Mouse (Mus musculus) G1E (cell line): ENCODE results near the gene Ccnjl. TPM values are rescaled to one million over a fixed set of nuclear protein-coding genes. Genes with fewer than 3 reads are reported as not detected.
A peak's percentile ranks its signal among the peaks of the same experiment; 100 is the strongest.

Experiments
- ATAC-seq: 2 replicates; pipeline ENCODE4 v1.8.0; 2016; ENCODE audit warnings: mild to moderate bottlenecking; ENCODE audit not compliant: insufficient number of reproducible peaks, poor library complexity, low FRiP score, severe bottlenecking; ENCODE audit errors: extremely low read depth
- DNase-seq: peaks from one replicate; pipeline ENCODE4 v3.0.0; 2012; ENCODE audit warnings: low spot score
- H3K27me3 ChIP-seq: 2 replicates; pipeline ENCODE4 v1.6.1; 2012; ENCODE audit warnings: mild to moderate bottlenecking, low read length, inconsistent platforms; ENCODE audit not compliant: insufficient read depth
- H3K36me3 ChIP-seq: replicated peaks from 2 replicates; pipeline ENCODE3; 2012; ENCODE audit warnings: mild to moderate bottlenecking, inconsistent platforms
- H3K4me1 ChIP-seq: 2 replicates; pipeline ENCODE4 v1.6.1; 2012; ENCODE audit warnings: low read depth, low read length, inconsistent platforms, mixed read lengths; ENCODE audit not compliant: insufficient read depth
- H3K4me3 ChIP-seq: 2 replicates; pipeline ENCODE4 v1.5.1; 2012; ENCODE audit warnings: low read depth, mild to moderate bottlenecking, inconsistent platforms, low read length, moderate library complexity, mixed read lengths
- H3K9me3 ChIP-seq: replicated peaks from 2 replicates; pipeline ENCODE4 v1.6.1; 2012; ENCODE audit warnings: inconsistent platforms
- CTCF ChIP-seq: IDR thresholded peaks from 2 replicates; pipeline ENCODE4 v1.5.1; 2012; ENCODE audit warnings: low read depth, low read length, inconsistent platforms, mixed read lengths
- GATA1 ChIP-seq: IDR thresholded peaks from 2 replicates; pipeline ENCODE4 v1.6.1; 2012; ENCODE audit warnings: borderline replicate concordance, low read length, inconsistent platforms, mixed read lengths
- GATA2 ChIP-seq: IDR thresholded peaks from 2 replicates; pipeline ENCODE4 v1.6.1; 2012; ENCODE audit warnings: low read depth, low read length, inconsistent platforms, borderline replicate concordance
- POLR2AphosphoS5 ChIP-seq: IDR thresholded peaks from 2 replicates; pipeline ENCODE4 v1.6.1; 2012; ENCODE audit warnings: low read depth, low read length, inconsistent platforms; ENCODE audit not compliant: insufficient replicate concordance
- TAL1 ChIP-seq: conservative IDR thresholded peaks from 2 replicates; pipeline ENCODE4 v1.6.1; 2012; ENCODE audit warnings: low read depth, low read length, inconsistent platforms, mixed read lengths
- polyA plus RNA-seq: library from polyadenylated mRNA; stranded (reverse); fragments of >175 nt; gene quantifications from 2 replicates; pipeline ENCODE4 v1.2.3, GENCODE M21; 2012
- total RNA-seq, 2 experiments: library from RNA; stranded (forward) in 1 of 2; stranded (reverse) in 1 of 2; fragments of 200-1000 nt in 1 of 2; fragments of >200 nt in 1 of 2; fragmentation: Nextera tagmentation in 1 of 2; gene quantifications; 2 replicates each; pipeline ENCODE4 v1.2.3; 2014 to 2017

The Ccnjl gene
- total and polyA plus RNA-seq, 3 experiments = 0.16 TPM; not detected in 2

GRCm38 (mm10) chr11:43501256-43501655, 27.3 kb upstream of the Ccnjl start:
- no peak for ATAC-seq
- H3K4me1 ChIP-seq = no peaks in the 10 kb centered on the region
- 0 out of 2 replicates have a peak, but pooled peaks cover 3% of the 10 kb centered on the region for H3K27me3 ChIP-seq

DNA sequence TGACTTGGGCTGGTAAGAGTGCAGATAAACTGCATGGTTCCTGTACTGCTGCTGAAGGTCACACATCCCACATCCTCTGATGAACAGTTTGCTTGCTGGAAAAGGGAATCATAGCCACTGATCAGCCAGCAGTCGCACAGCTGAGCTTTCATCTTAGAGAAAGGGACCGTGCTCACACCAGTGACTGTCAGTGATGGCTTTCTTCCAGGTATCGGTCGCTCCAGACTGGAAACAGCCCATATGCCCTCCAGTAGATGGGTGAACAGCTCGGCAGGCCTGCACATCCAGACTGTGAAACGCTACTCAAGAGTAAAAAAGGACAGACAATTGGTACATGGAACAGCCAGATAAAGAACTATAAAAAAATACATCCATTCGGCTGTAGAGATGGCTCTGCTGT, 23.4 kb upstream of the Ccnjl start:
- ATAC-seq = no peak

More at GRCm38 (mm10) chr11:43501256-43501655, 27.3 kb upstream of the Ccnjl start:
- DNase-seq = no peak
- no peak overlapping the region for H3K4me3 ChIP-seq
- H3K9me3 ChIP-seq = no peaks in the 10 kb centered on the region
- no peaks in the 10 kb centered on the region for H3K36me3 ChIP-seq
- TF ChIP-seq CTCF (no peak), TAL1 (no peak), POLR2AphosphoS5 (no peak), GATA2 (no peak), GATA1 (no peak)

DNA sequence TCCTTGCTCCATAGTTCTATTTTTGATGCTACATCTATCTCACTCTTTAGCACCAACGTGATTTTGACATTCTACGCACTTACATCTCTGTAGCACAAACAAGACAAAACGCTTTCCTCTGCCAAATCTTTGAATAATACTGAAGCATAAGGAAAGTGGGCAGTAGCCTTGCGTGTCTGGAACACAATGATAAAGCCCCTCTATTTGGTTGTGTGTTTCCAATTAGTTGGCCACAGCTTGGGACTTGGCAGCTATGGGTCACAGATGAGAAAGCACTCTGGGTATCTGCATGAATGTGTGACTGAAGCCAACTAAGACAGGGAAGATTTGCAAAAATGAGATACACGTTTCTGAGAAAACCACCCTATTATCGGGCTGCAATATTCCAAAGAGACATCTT, 20.6 kb upstream of the Ccnjl start:
- TF ChIP-seq GATA1 (no peak), CTCF (no peak), GATA2 (no peak), TAL1 (no peak), POLR2AphosphoS5 (no peak)
- ATAC-seq = no peak
- DNase-seq = no peak

More for the DNA sequence above, 23.4 kb upstream of the Ccnjl start:
- Histone ChIP-seq H3K4me3 (no peak overlapping the region), H3K9me3 (no peaks in the 10 kb centered on the region), H3K36me3 (no peaks in the 10 kb centered on the region), H3K27me3 (no peaks in the 10 kb centered on the region), H3K4me1 (no peaks in the 10 kb centered on the region)
- DNase-seq = no peak
- TF ChIP-seq CTCF = no peak
- no peak for TF ChIP-seq TAL1
- no peak for TF ChIP-seq GATA1

DNA sequence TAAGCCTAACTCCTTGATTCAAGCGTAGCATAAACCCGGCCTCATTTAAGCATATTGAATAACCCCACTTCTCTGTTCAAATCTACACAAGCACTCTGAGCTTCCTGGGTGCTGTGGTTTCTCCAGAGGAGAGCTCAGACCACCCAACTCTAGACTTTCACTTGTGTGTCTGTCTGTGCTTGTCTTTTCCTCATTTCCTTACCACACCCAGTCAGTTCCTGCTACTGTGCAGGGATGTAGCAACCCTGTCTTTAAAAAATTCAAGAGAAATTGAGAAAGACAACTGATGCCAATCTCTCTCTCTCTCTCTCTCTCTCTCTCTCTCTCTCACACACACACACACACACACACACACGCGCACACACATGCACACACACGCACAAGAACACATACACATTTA, 18.7 kb upstream of the Ccnjl start:
- ATAC-seq (no peak), DNase-seq (no peak)
- no peaks in the 10 kb centered on the region for H3K27me3 ChIP-seq
- H3K9me3 ChIP-seq = no peaks in the 10 kb centered on the region
- H3K4me3 ChIP-seq = no peak overlapping the region
- no peaks in the 10 kb centered on the region for H3K4me1 ChIP-seq
- TF ChIP-seq GATA1 (no peak), POLR2AphosphoS5 (no peak), GATA2 (no peak), TAL1 (no peak), CTCF (no peak)
- H3K36me3 ChIP-seq = no peaks in the 10 kb centered on the region

More for the DNA sequence above, 20.6 kb upstream of the Ccnjl start:
- Histone ChIP-seq H3K36me3 (no peaks in the 10 kb centered on the region), H3K4me1 (no peaks in the 10 kb centered on the region), H3K27me3 (no peaks in the 10 kb centered on the region), H3K4me3 (no peak overlapping the region), H3K9me3 (no peaks in the 10 kb centered on the region)

DNA sequence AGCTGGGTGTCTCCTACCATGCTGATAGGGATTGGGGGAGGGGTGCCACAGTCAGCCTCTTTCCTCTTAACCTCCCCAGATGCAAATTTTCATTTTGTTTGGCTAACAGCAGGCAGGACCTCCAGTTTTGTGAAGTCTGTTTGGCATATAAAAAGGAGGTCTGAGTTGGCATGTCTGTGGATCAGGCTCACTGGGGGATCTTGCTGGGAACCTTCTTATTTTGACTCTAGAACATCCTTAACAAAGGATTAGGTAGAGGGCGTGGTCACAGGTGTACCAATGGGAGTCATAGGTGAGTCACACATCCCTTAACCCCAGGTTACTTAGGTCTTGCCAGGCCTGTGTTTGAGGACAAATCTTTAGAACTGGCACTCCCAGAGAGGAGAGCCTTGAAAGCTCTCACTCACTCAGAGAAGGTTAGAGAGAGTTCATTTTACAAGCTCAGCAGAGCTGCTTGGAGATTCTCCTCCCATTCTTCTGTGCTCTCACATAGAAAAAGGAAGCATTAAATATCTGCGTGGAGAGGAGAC, 15.9 kb upstream of the Ccnjl start:
- DNase-seq = no peak
- H3K36me3 ChIP-seq = no peaks in the 10 kb centered on the region
- H3K4me3 ChIP-seq = no peak overlapping the region
- H3K9me3 ChIP-seq = no peaks in the 10 kb centered on the region
- TF ChIP-seq CTCF (no peak), POLR2AphosphoS5 (no peak), GATA2 (no peak), TAL1 (no peak), GATA1 (no peak)
- H3K27me3 ChIP-seq = no peaks in the 10 kb centered on the region
- H3K4me1 ChIP-seq = no peaks in the 10 kb centered on the region
- no peak for ATAC-seq

GRCm38 (mm10) chr11:43516344-43517021, 12.1 kb upstream of the Ccnjl start:
- H3K4me1 ChIP-seq = no peaks in the 10 kb centered on the region
- H3K9me3 ChIP-seq = no peaks in the 10 kb centered on the region
- no peaks in the 10 kb centered on the region for H3K27me3 ChIP-seq
- ATAC-seq (no peak), DNase-seq (no peak)
- H3K36me3 ChIP-seq = no peaks in the 10 kb centered on the region
- TF ChIP-seq POLR2AphosphoS5 = no peak
- no peak for TF ChIP-seq GATA1
- no peak for TF ChIP-seq GATA2
- no peak for TF ChIP-seq TAL1
- TF ChIP-seq CTCF = peak; percentile 37
- no peak overlapping the region for H3K4me3 ChIP-seq

DNA sequence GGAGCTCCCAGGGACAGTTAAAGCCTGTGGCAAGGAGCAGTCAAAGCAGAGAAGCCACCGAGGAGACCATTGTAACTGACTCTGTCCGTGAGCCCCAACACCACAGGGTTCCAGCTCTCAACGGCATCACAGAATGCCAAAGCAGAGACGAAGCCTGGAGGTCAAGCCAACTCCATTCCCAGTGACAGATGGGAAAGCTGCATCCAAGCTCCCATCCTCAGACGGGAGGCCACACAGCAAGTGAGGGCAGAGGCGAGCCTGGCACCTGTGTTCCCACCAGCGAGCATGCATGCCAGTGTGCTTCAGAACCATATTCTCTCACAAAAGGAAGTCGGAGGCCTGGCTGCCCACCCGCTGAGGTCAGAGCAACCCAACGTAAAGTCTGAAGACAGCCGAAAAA, 10.9 kb upstream of the Ccnjl start:
- no peak for TF ChIP-seq CTCF
- no peak for TF ChIP-seq GATA1
- no peaks in the 10 kb centered on the region for H3K4me1 ChIP-seq
- no peaks in the 10 kb centered on the region for H3K9me3 ChIP-seq
- H3K4me3 ChIP-seq = no peak overlapping the region
- no peaks in the 10 kb centered on the region for H3K36me3 ChIP-seq
- H3K27me3 ChIP-seq = no peaks in the 10 kb centered on the region
- no peak for DNase-seq
- ATAC-seq = no peak
